12 mouse cellular contexts compared by ENCODE assay signal in the genomic region with DNA sequence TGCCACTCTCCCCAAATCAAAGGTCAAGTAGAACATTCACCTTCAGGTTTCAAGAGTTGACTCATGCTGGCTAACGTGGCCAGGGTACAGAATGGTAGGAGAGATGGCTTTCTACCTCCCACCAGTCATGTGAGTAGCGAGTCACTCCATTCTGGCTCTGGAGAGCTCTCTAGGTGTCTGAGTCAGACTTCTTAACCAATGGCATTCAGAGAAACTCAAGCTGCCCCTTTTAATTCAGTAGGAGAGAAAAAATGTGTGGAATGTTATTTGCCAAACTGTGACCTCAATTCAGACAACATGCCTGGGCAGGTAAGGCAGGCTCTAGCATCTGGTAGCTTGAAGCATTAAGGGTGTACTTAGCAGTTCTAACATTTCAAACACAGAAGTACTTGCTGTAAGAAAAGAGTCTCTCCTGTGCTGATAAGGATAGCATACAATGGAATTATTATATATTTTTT.
A peak's percentile ranks its signal among the peaks of the same experiment; 100 is the strongest.
DNase-seq lines count a peak whose midpoint lies in the region; ATAC-seq and TF ChIP-seq lines count a peak whose summit lies in the region.
"Had no signal": no experiment of that assay in that cellular context is flagged by ENCODE, and none has a peak within 500 bp of the region (broad histone marks: within the 10 kb centered on the region; RNA-seq: fewer than 3 reads in every experiment).

No protein-coding gene starts in this region.

- no peaks in the 10 kb centered on the region for H3K36me3 ChIP-seq in liver, postnatal 0 days (replicated peaks; ENCODE audit: insufficient read depth, low read length)
- no peaks in the 10 kb centered on the region for H3K36me3 ChIP-seq in hindbrain, embryonic 12.5 days
- no peaks in the 10 kb centered on the region for H3K36me3 ChIP-seq in midbrain, embryonic 16.5 days (ENCODE audit: control insufficient read depth, insufficient read depth, low read length)
- H3K36me3 ChIP-seq: heart, embryonic 13.5 days; midbrain, embryonic 12.5 days had no signal

- no peak overlapping the region for H3K9ac ChIP-seq in liver, postnatal 0 days (replicated peaks)
- no peak overlapping the region for H3K9ac ChIP-seq in hindbrain, embryonic 12.5 days
- no peak overlapping the region for H3K9ac ChIP-seq in midbrain, embryonic 16.5 days (ENCODE audit: low read depth, low read length)
- H3K9ac ChIP-seq: heart, embryonic 13.5 days; midbrain, embryonic 12.5 days had no signal

- no peaks in the 10 kb centered on the region for H3K9me3 ChIP-seq in liver, postnatal 0 days (ENCODE audit: low read length)
- no peaks in the 10 kb centered on the region for H3K9me3 ChIP-seq in hindbrain, embryonic 12.5 days (replicated peaks)
- H3K9me3 ChIP-seq in midbrain, embryonic 16.5 days (replicated peaks; ENCODE audit: control insufficient read depth, low read length, poor library complexity, severe bottlenecking): no peaks in the 10 kb centered on the region
- H3K9me3 ChIP-seq: heart, embryonic 13.5 days; midbrain, embryonic 12.5 days had no signal

- H3K4me1 ChIP-seq in liver, postnatal 0 days (ENCODE audit: insufficient read depth): no peaks in the 10 kb centered on the region
- H3K4me1 ChIP-seq in embryonic fibroblast, embryonic 13.5 days (ENCODE audit: control insufficient read depth, insufficient read depth, low read length): peaks cover 10% of the 10 kb centered on the region
- no peaks in the 10 kb centered on the region for H3K4me1 ChIP-seq in hindbrain, embryonic 12.5 days
- no peaks in the 10 kb centered on the region for H3K4me1 ChIP-seq in midbrain, embryonic 16.5 days (ENCODE audit: control insufficient read depth, insufficient read depth, low read length)
- H3K4me1 ChIP-seq: midbrain, embryonic 12.5 days had no signal

- ATAC-seq in liver, postnatal 0 days: peak; percentile 90
- ATAC-seq in hindbrain, embryonic 12.5 days (ENCODE audit: low FRiP score): no peak
- no peak for ATAC-seq in midbrain, embryonic 16.5 days

- TF ChIP-seq POLR2A in embryonic fibroblast, embryonic 13.5 days (IDR thresholded peaks at IDR 0.05; ENCODE audit: low read depth, low read length): no peak

- H3K27me3 ChIP-seq in liver, postnatal 0 days (ENCODE audit: insufficient read depth, low read length): no peaks in the 10 kb centered on the region
- no peaks in the 10 kb centered on the region for H3K27me3 ChIP-seq in hindbrain, embryonic 12.5 days
- H3K27me3 ChIP-seq in midbrain, embryonic 16.5 days (ENCODE audit: control insufficient read depth, insufficient read depth, low read depth, low read length): no peaks in the 10 kb centered on the region
- H3K27me3 ChIP-seq: heart, embryonic 13.5 days; midbrain, embryonic 12.5 days had no signal

- 42% methylated on average over 2 of the region's 2 CpGs for whole genome bisulfite sequencing in liver, postnatal 0 days (ENCODE audit: insufficient replicate concordance)
- 56% methylated on average over 2 of the region's 2 CpGs for WGBS in hindbrain, embryonic 12.5 days
- WGBS in midbrain, embryonic 16.5 days: 63% methylated on average over 2 of the region's 2 CpGs

- TF ChIP-seq CTCF in liver, postnatal 0 days (IDR thresholded peaks at IDR 0.05; ENCODE audit: low read depth): no peak
- TF ChIP-seq CTCF in embryonic fibroblast, embryonic 13.5 days (IDR thresholded peaks at IDR 0.05; ENCODE audit: borderline replicate concordance, insufficient read depth, low read length): no peak

- H3K27ac ChIP-seq in liver, postnatal 0 days (ENCODE audit: low read depth): no peak overlapping the region; the same call in 1 of the 2 replicates
- H3K27ac ChIP-seq in embryonic fibroblast, embryonic 13.5 days (ENCODE audit: insufficient read depth, low read length): peak overlapping the region; percentile 72
- H3K27ac ChIP-seq in hindbrain, embryonic 12.5 days: no peak overlapping the region
- H3K27ac ChIP-seq in midbrain, embryonic 16.5 days (ENCODE audit: low read length): no peak overlapping the region
- H3K27ac ChIP-seq: heart, embryonic 13.5 days; midbrain, embryonic 12.5 days had no signal

- DNase-seq in liver, postnatal 0 days: peak; percentile 15
- no peak for DNase-seq in liver
- peak; percentile 73 to 93 for DNase-seq in kidney, postnatal 36 days
- peak; percentile 42 for DNase-seq in yolk sac, embryonic 10.5 days (ENCODE audit: low spot score)
- no peak for DNase-seq in frontal cortex, postnatal 36 days (ENCODE audit: low spot score in 2 of 2)
- DNase-seq: layer of hippocampus, postnatal 36 days; thymus, postnatal 25 days had no signal

- TF ChIP-seq EP300 in liver, postnatal 0 days (IDR thresholded peaks at IDR 0.05; ENCODE audit: low read depth): peak; percentile 74

- H3K4me3 ChIP-seq in liver, postnatal 0 days (ENCODE audit: low read depth, low read length): no peak overlapping the region
- H3K4me3 ChIP-seq in embryonic fibroblast, embryonic 13.5 days (ENCODE audit: insufficient read depth, low read length): no peak overlapping the region
- H3K4me3 ChIP-seq in hindbrain, embryonic 12.5 days: no peak overlapping the region
- no peak overlapping the region for H3K4me3 ChIP-seq in midbrain, embryonic 16.5 days (ENCODE audit: low read depth, low read length)
- H3K4me3 ChIP-seq: heart, embryonic 13.5 days; midbrain, embryonic 12.5 days had no signal

- no peak overlapping the region for H3K4me2 ChIP-seq in liver, postnatal 0 days (ENCODE audit: low read depth, low read length)
- no peak overlapping the region for H3K4me2 ChIP-seq in hindbrain, embryonic 12.5 days (replicated peaks)
- H3K4me2 ChIP-seq in midbrain, embryonic 16.5 days (ENCODE audit: low read length): no peak overlapping the region
- H3K4me2 ChIP-seq: heart, embryonic 13.5 days; midbrain, embryonic 12.5 days had no signal

Comparison
In these comparisons a context has a peak if more than half of its experiments do, and no peak if none do; other contexts are left out.
1. DNase-seq: peak in liver, postnatal 0 days (single experiment), kidney, postnatal 36 days (2 of 2) and yolk sac, embryonic 10.5 days (single experiment); none in liver (single experiment) and frontal cortex, postnatal 36 days (0 of 2).